Mouse (Mus musculus): ENCODE data around the gene Serpine2.
A peak's percentile ranks its signal among the peaks of the same experiment; 100 is the strongest.

The Serpine2 gene

GRCm38 (mm10) chr1:79861130-79861942 is at the start of gene Serpine2:
TSS of gene Serpine2 (minus strand) at chr1:79861180.
- DNase-seq: no peak

- no peak for DNase-seq
These were observed 46.8 kb upstream of the Serpine2 start for GRCm38 (mm10) chr1:79907811-79908210.

GRCm38 (mm10) chr1:79905241-79905640 is 44.3 kb upstream of the Serpine2 start:
- no peak for DNase-seq

GRCm38 (mm10) chr1:79902901-79903300 is 41.9 kb upstream of the Serpine2 start:
- no peak for DNase-seq

GRCm38 (mm10) chr1:79882648-79883047 is 21.7 kb upstream of the Serpine2 start:
- no peak for DNase-seq

GRCm38 (mm10) chr1:79874741-79875140 is 13.8 kb upstream of the Serpine2 start:
- no peak for DNase-seq

- DNase-seq: no peak
These were observed 455 bp downstream of the Serpine2 start for GRCm38 (mm10) chr1:79860411-79861039.

GRCm38 (mm10) chr1:79859975-79860374 is 1.0 kb downstream of the Serpine2 start:
- DNase-seq: no peak

GRCm38 (mm10) chr1:79859026-79859425 is 2.0 kb downstream of the Serpine2 start:
- no peak for DNase-seq

GRCm38 (mm10) chr1:79858389-79858994 is 2.5 kb downstream of the Serpine2 start:
- peak; percentile 31 for DNase-seq

- DNase-seq: peak; percentile 31
These were observed 3.1 kb downstream of the Serpine2 start for GRCm38 (mm10) chr1:79857681-79858388.

- DNase-seq: no peak
These were observed 4.2 kb downstream of the Serpine2 start for GRCm38 (mm10) chr1:79856756-79857155.

- no peak for DNase-seq
These were observed 7.5 kb downstream of the Serpine2 start for GRCm38 (mm10) chr1:79853527-79853926.

GRCm38 (mm10) chr1:79850341-79850740 is 10.6 kb downstream of the Serpine2 start:
- peak; percentile 5 for DNase-seq

GRCm38 (mm10) chr1:79848663-79849062 is 12.3 kb downstream of the Serpine2 start:
- DNase-seq: no peak

GRCm38 (mm10) chr1:79846891-79847290 is 14.1 kb downstream of the Serpine2 start:
- no peak for DNase-seq

GRCm38 (mm10) chr1:79832719-79833404 is 28.1 kb downstream of the Serpine2 start:
- DNase-seq: no peak

GRCm38 (mm10) chr1:79823951-79824633 is 36.9 kb downstream of the Serpine2 start:
- peak; percentile 11 for DNase-seq

- DNase-seq: peak; percentile 50
These were observed 38.0 kb downstream of the Serpine2 start for GRCm38 (mm10) chr1:79822806-79823525.

- DNase-seq: no peak
These were observed 41.6 kb downstream of the Serpine2 start for GRCm38 (mm10) chr1:79819296-79819879.

- no peak for DNase-seq
These were observed 45.5 kb downstream of the Serpine2 start for GRCm38 (mm10) chr1:79815446-79815845.

Data from kidney, adult 18-20 months (tissue).